Mouse (Mus musculus) intestine, embryonic 14.5 days (tissue): ENCODE data around the gene Lexm. TPM values are rescaled to one million over a fixed set of nuclear protein-coding genes. Genes with fewer than 3 reads are reported as not detected.

ENCODE experiments used
- ATAC-seq: fragments of 200-750 bp; cut with Nextera tagmentation; replicated peaks from 2 replicates; pipeline ENCODE4 v1.8.0; 2017; ENCODE audit warnings: low read depth, moderate number of reproducible peaks, moderate TSS enrichment, moderate library complexity; ENCODE audit not compliant: low FRiP score, low TSS enrichment
- DNase-seq: peaks from one replicate; pipeline ENCODE4 v3.0.0-alpha.2; 2018; ENCODE audit warnings: low spot score
- H3K27ac ChIP-seq: fragments of 300-500 bp; sonication (generic); 2 replicates; pipeline ENCODE4 v1.5.1; 2014; ENCODE audit warnings: low read depth, mild to moderate bottlenecking, control low read depth
- H3K27me3 ChIP-seq: fragments of 300-500 bp; sonication (generic); replicated peaks from 2 replicates; pipeline ENCODE4 v1.6.1; 2014; ENCODE audit warnings: low read length, control low read depth; ENCODE audit not compliant: control insufficient read depth, insufficient read depth
- H3K36me3 ChIP-seq: fragments of 300-500 bp; sonication (generic); 2 replicates; pipeline ENCODE4 v1.6.1; 2014; ENCODE audit warnings: low read length, control low read depth; ENCODE audit not compliant: control insufficient read depth, insufficient read depth
- H3K4me1 ChIP-seq: fragments of 300-500 bp; sonication (generic); replicated peaks from 2 replicates; pipeline ENCODE4 v1.6.1; 2014; ENCODE audit warnings: low read length, control low read depth, mixed read lengths; ENCODE audit not compliant: control insufficient read depth, insufficient read depth
- H3K4me2 ChIP-seq: fragments of 300-500 bp; sonication (generic); 2 replicates; pipeline ENCODE4 v1.6.1; 2014; ENCODE audit warnings: low read length
- H3K4me3 ChIP-seq: fragments of 300-500 bp; sonication (generic); 2 replicates; pipeline ENCODE4 v1.5.1; 2014; ENCODE audit warnings: low read depth, low read length, control low read depth, mixed read lengths
- H3K9ac ChIP-seq: fragments of 300-500 bp; sonication (generic); 2 replicates; pipeline ENCODE4 v1.6.1; 2014; ENCODE audit warnings: mild to moderate bottlenecking, low read length
- H3K9me3 ChIP-seq: fragments of 300-500 bp; sonication (generic); 2 replicates; pipeline ENCODE4 v1.6.1; 2016; ENCODE audit warnings: low read length, control low read depth; ENCODE audit not compliant: control insufficient read depth
- WGBS: fragments of 180-500 bp; shearing (Covaris S2); extraction: QIAGEN DNeasy Blood & Tissue Kit; methylation state at CpG from one replicate; pipeline ENCODE4 v1.1.7; 2014; 5-methylcytosine and 5-hydroxymethylcytosine counted together
- polyA plus RNA-seq: library from polyadenylated mRNA; unstranded; fragments of >200 nt; fragmentation: Nextera tagmentation; extraction: Ambion mirVana; gene quantifications from 2 replicates; pipeline ENCODE4 v1.2.1, GENCODE M21; 2014

Lexm gene
- polyA plus RNA-seq, 1 experiment from 2014 or later: 0.39 TPM

DNA sequence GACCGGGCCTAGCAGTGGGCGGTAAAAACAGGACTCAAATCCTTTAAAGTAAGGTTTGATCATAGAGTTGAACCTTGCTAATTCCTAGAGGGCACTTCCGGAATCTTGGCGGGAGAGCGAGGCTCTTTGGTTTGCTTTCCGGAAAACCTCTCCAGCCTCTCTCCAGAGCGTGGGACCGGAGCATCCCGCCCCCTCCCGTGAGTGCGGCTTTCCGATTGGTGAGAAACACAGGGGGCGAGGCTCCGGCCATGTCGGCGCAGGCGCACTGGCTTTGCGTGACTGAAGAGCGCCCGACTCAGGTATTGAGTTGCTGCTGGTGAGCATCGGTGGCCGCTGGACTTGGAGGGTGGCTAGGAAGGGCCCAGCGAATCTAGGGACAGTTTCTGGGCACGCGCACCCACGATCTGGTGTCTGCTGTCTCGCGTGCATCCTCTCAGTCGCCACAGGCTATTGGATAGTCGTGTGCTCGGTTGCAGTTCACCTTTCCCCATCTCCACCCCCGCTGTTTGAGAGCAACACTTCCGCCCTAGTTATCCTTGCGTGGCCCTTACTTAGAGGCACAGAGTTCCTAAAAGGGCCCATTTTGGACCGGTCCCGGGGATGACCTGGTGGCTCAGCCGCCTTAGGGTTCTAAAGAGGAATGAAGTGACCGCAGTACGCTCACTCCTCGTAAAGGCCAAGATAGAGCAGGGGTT, 33.9 kb upstream of the Lexm start, which contains the start of gene Pars2:
Pars2 (plus strand) TSS at position 237 of the 695 bp plus-strand sequence.
- H3K9ac ChIP-seq: peak within 1 kb of the TSS; percentile 82
- peaks cover 25% of the 10 kb centered on the region for H3K36me3 ChIP-seq
- ATAC-seq (peak; percentile 95), DNase-seq (peak; percentile 95)
- WGBS: 3% methylated on average over 40 of the region's 40 CpGs
- 0 out of 2 replicates have a peak, but pooled peaks cover 4% of the 10 kb centered on the region for H3K27me3 ChIP-seq
- H3K4me2 ChIP-seq: peak within 1 kb of the TSS; percentile 83
- H3K4me3 ChIP-seq: peak within 1 kb of the TSS; percentile 68
- peak within 1 kb of the TSS; percentile 45; the same call in 1 of the 2 replicates for H3K27ac ChIP-seq
- peaks cover 6% of the 10 kb centered on the region for H3K4me1 ChIP-seq
- H3K9me3 ChIP-seq: no peaks in the 10 kb centered on the region

DNA sequence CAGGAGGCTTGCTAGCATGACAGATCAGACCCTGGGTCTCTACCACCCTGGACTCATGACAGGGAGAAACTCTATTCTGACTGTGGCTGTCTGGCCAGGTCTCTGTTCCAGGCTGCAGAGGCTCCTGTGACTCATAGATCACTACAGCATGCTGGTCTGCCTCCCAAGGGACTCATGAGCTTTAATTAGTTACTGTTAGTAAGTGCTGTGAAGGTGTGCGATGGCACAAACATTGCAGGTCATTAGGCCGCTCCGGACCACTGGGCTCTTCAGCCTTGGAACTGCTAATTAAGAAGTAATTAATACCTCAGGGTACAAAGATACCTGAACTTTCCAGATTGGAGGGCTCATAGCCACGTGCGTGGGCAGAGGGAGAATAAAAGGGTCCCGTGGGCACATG, 30.1 kb upstream of the Lexm start:
- Histone ChIP-seq H3K4me3 (no peak overlapping the region), H3K27me3 (0 out of 2 replicates have a peak, but pooled peaks cover 4% of the 10 kb centered on the region), H3K9ac (no peak overlapping the region), H3K4me1 (peaks cover 28% of the 10 kb centered on the region), H3K36me3 (no peaks in the 10 kb centered on the region), H3K4me2 (no peak overlapping the region), H3K9me3 (no peaks in the 10 kb centered on the region), H3K27ac (no peak overlapping the region)
- WGBS: 89% methylated on average over 6 of the region's 6 CpGs
- no peak for DNase-seq
- ATAC-seq: no peak

DNA sequence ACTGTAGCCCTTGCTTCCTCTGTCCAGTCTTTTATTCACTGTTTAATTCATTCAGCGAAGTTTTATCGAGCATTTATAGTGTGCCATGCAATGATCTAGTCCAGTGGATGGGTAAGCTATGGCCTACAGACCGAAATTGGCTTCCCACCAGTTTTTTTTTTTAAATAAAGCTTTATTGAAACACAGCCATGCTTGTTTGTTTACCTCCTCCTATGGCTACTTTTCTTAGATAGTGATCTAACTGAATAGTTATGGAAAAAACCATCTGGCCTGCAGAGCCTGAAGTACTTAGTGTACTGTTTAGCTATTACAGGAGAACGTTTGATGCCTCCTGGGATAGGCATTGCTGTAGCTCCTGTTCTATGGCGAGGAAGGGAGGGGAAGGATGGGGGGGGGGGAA, 28.8 kb upstream of the Lexm start:
- peaks cover 22% of the 10 kb centered on the region for H3K4me1 ChIP-seq
- H3K27me3 ChIP-seq: 0 out of 2 replicates have a peak, but pooled peaks cover 4% of the 10 kb centered on the region
- H3K4me3 ChIP-seq: no peak overlapping the region
- DNase-seq (no peak), ATAC-seq (no peak)
- H3K36me3 ChIP-seq: no peaks in the 10 kb centered on the region
- no peak overlapping the region for H3K4me2 ChIP-seq
- WGBS: 69% methylated on average over 5 of the region's 5 CpGs
- no peaks in the 10 kb centered on the region for H3K9me3 ChIP-seq
- no peak overlapping the region for H3K9ac ChIP-seq
- H3K27ac ChIP-seq: no peak overlapping the region

DNA sequence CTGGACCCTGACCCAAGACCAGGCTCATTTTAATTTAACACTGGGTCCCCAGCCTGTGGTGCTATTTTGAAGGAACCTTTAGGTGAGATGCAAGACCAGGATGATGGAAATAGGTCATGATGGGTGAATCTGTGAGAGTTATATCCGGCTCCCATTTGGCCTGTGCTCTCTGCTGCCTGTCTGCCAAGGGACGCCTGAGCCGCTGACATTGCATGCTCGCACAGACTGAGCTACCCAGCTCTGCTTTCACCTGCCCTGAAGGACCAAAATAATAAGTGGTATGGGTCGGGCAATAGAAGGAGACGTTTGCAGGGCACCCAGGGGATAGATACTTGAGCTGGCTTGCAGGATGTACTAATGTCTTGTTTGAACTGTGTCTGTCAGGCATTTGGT, 27.2 kb upstream of the Lexm start:
- H3K36me3 ChIP-seq: no peaks in the 10 kb centered on the region
- DNase-seq (no peak), ATAC-seq (no peak)
- H3K4me1 ChIP-seq: peaks cover 22% of the 10 kb centered on the region
- H3K27me3 ChIP-seq: 0 out of 2 replicates have a peak, but pooled peaks cover 4% of the 10 kb centered on the region
- no peak overlapping the region for H3K9ac ChIP-seq
- H3K27ac ChIP-seq: no peak overlapping the region
- 62% methylated on average over 6 of the region's 6 CpGs for WGBS
- H3K4me2 ChIP-seq: no peak overlapping the region
- no peaks in the 10 kb centered on the region for H3K9me3 ChIP-seq
- no peak overlapping the region for H3K4me3 ChIP-seq

DNA sequence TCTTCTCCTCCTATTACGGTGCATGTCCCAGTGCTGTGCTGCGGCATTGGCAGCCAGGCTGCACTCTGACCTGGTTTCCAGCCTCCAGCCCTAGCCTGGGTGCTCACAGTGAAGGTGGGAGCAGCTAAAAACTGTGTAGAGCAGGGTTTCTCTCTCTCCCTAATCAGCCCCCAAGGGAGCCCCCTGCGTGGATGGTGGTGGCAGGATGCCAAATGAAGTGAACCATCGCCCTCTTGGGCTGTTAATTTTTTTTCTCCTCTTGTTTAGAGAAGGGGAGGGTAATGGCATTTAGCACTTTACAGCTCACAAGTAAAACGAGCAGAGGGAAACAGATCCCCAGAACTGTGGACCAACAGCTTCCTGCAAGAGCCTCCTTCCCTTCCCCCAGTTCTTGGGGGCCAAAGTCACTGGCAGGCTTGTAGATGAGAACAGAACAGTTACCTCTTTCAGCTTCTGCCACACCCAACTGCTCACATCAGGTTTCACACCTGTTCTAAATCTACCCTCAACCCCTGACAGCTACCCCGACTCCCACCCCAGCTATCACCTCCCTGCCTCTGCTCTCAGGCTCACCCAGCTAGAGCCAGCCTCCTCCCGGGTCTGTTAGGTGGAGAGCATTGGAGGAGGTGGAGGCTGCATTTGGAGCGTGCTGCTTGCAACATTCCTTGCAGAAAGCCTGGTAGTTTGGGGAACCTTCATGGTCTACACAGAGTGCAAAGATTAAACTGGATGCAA, 26.6 kb upstream of the Lexm start:
- peak overlapping the region; percentile 54; the same call in 1 of the 2 replicates for H3K27ac ChIP-seq
- H3K4me2 ChIP-seq: peak overlapping the region; percentile 33
- H3K4me3 ChIP-seq: no peak overlapping the region
- 0 out of 2 replicates have a peak, but pooled peaks cover 4% of the 10 kb centered on the region for H3K27me3 ChIP-seq
- peak; percentile 59 for ATAC-seq
- no peak overlapping the region for H3K9ac ChIP-seq
- H3K4me1 ChIP-seq: peaks cover 22% of the 10 kb centered on the region
- no peaks in the 10 kb centered on the region for H3K36me3 ChIP-seq
- no peaks in the 10 kb centered on the region for H3K9me3 ChIP-seq
- WGBS: 12% methylated on average over 8 of the region's 8 CpGs
- DNase-seq: no peak

DNA sequence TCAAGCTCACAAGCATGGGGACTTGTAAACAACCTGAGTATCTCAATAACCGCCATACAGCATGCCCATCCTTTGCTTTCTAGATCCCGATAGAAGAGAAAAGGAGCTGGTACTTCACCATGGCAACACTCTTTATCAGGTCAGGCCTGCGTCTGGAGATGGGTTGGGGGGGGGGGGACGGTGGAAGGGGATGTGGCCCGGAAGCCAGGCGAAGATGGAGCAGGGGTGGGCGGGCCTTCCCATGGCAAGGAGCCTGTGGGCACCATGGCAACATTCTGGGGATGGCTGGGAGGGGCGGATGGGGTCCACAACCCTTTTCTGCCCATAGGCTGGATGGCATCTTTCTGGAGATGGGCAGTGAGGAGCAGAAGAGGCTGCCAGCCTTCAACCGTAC, 17.0 kb upstream of the Lexm start:
- Histone ChIP-seq H3K27me3 (no peaks in the 10 kb centered on the region), H3K4me3 (no peak overlapping the region), H3K36me3 (no peaks in the 10 kb centered on the region), H3K9me3 (no peaks in the 10 kb centered on the region), H3K27ac (peak overlapping the region; percentile 69; the same call in 1 of the 2 replicates), H3K4me2 (no peak overlapping the region), H3K9ac (no peak overlapping the region), H3K4me1 (peaks cover 31% of the 10 kb centered on the region)
- no peak for DNase-seq
- 37% methylated on average over 9 of the region's 9 CpGs for WGBS
- no peak for ATAC-seq

DNA sequence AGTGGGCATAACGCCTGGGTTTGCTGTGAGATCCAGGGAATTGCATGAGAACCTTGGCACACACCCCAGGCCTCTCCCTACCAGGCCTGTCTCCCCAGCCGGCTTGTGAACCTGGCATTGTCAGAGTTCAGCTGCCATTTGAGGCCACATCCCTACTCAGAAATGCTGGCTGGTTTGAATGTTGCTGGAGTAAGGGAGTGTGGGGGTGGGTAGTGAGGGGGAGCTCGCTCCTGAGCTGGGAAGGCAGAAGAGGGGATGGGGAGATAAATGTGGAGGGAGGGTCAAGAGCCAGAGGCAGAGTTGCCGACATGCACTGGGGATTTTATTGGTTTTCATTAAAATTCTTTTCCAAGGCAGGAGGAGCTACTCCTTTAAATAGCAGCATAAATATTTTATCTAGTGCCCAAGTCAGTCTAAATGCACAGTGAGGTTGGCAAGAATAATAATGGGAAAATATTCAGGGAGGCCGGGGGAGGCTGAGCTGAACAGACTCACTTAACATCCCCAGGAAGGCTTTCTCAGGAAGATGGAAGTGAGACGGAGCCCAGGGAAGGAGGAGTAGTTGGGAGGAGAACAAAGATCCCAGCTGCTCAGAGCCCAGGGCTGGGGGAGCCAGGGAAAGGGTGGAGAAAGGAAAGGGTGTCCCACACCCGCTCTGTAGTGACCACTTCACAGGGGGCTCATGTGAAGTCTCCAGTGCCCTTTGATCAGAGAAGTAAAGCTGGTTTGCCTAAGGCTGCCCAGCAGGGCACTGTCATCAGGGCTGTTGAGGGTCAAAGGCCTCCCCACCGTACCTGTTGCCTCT, 16.4 kb upstream of the Lexm start:
- Histone ChIP-seq H3K9ac (no peak overlapping the region), H3K4me3 (no peak overlapping the region), H3K27me3 (no peaks in the 10 kb centered on the region), H3K9me3 (no peaks in the 10 kb centered on the region), H3K27ac (peak overlapping the region; percentile 69; the same call in 1 of the 2 replicates), H3K4me1 (peaks cover 31% of the 10 kb centered on the region), H3K36me3 (no peaks in the 10 kb centered on the region), H3K4me2 (no peak overlapping the region)
- 28% methylated on average over 8 of the region's 8 CpGs for whole genome bisulfite sequencing
- no peak for DNase-seq
- no peak for ATAC-seq

DNA sequence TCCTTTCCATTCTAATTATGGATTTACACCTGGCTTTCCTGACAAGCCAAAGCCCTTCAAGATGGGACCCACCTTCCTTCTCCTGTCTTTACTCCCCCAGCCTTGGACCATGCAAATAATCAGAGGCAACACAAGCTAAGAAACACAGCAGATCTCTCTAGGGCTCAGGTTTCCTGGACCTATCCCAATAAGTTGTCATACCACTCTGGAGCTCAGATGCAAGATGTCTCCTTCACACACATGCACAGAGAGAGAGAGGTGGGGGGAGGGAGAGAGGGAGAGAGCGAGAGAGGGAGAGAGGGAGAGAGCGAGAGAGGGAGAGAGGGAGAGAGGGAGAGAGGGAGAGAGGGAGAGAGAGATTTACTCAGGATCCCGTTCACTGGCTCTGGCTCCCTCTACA, 15.3 kb upstream of the Lexm start:
- ATAC-seq (no peak), DNase-seq (no peak)
- Histone ChIP-seq H3K4me1 (peaks cover 31% of the 10 kb centered on the region), H3K9ac (no peak overlapping the region), H3K27me3 (no peaks in the 10 kb centered on the region), H3K36me3 (no peaks in the 10 kb centered on the region), H3K4me2 (no peak overlapping the region), H3K4me3 (no peak overlapping the region), H3K9me3 (no peaks in the 10 kb centered on the region), H3K27ac (no peak overlapping the region; the same call in 1 of the 2 replicates)
- WGBS: 50% methylated on average over 1 of the region's 3 CpGs
